Mouse (Mus musculus) thymus, adult 2 months (tissue): Measurements from ENCODE around the gene Slc35e4.
"Not testable (repeated sequence)": the region's sequence is repeated elsewhere in the genome, so short reads cannot be mapped to it uniquely, and the experiment has no call there.

Source experiments
- CTCF ChIP-seq: fragments of 200-500 bp; IDR thresholded peaks from 2 replicates; pipeline ENCODE4 v1.5.1; 2012; ENCODE audit warnings: mild to moderate bottlenecking, control low read depth, low read length, moderate library complexity, borderline replicate concordance; ENCODE audit not compliant: control insufficient read depth, poor library complexity, insufficient read depth; ENCODE audit errors: extremely low read depth
- POLR2A ChIP-seq: fragments of 200-500 bp; IDR thresholded peaks from 2 replicates; pipeline ENCODE4 v1.6.1; 2012; ENCODE audit warnings: mild to moderate bottlenecking, low read length, control low read depth, moderate library complexity; ENCODE audit not compliant: control insufficient read depth, poor library complexity, insufficient read depth; ENCODE audit errors: extremely low read depth

DNA sequence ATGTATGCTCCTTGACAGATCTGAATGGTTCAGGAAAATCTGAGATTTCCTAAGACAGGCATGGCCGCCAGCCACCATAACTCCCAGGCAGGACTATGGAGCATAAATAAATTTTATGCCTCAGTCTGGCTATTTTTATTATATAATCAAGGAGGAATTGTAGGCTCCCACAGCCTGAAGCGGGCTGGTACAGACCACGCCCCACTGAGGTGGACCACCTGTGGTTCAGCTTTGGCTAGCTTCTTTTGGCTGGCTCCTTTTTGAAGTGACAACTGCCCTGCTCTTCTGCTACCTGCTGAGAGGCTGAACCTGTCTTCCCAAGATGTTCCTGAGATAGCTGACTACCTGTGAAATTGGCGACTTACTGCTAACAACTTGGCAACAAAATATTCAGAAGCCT lies 40.9 kb upstream of the Slc35e4 start:
- TF ChIP-seq CTCF, POLR2A: not testable (repeated sequence)
